Mouse (Mus musculus) neural tube, postnatal 0 days (tissue): ENCODE data around the gene Aanat. TPM values are rescaled to one million over a fixed set of nuclear protein-coding genes. Genes with fewer than 3 reads are reported as not detected.

Experiments
- polyA plus RNA-seq: library from polyadenylated mRNA; unstranded; fragments of >200 nt; fragmentation: Nextera tagmentation; extraction: Ambion mirVana; gene quantifications from 2 replicates; pipeline ENCODE4 v1.2.1, GENCODE M21; 2015

Gene Aanat
- 0.58 and 0.75 TPM in 2 replicates for polyA plus RNA-seq

DNA sequence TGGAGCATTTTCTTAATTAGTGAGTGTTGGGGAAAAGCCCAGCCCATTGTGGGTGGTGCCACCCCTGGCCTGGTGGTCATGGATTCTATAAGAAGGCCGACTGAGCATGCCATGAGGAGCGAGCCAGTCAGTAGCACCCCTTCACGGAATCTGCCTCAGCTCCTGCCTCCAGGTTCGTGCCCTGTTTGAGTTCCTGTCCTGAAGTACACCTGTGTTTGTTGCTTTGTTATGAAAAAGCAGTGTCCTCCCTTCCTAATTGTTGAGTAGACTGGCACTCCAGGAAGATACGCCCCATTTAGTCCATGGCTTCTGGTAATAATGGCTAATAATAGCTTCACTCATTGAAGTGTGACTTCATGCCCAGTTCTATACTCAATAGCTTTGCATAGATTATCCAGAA, at the start of gene Aanat:
Aanat (plus strand) TSS at position 123 of the 400 bp plus-strand sequence.

GRCm38 (mm10) chr11:116581376-116581814, 4.8 kb upstream of the Aanat start, which contains the start of gene Ube2o:
Gene Ube2o, minus strand, starts transcription at chr11:116581447.

DNA sequence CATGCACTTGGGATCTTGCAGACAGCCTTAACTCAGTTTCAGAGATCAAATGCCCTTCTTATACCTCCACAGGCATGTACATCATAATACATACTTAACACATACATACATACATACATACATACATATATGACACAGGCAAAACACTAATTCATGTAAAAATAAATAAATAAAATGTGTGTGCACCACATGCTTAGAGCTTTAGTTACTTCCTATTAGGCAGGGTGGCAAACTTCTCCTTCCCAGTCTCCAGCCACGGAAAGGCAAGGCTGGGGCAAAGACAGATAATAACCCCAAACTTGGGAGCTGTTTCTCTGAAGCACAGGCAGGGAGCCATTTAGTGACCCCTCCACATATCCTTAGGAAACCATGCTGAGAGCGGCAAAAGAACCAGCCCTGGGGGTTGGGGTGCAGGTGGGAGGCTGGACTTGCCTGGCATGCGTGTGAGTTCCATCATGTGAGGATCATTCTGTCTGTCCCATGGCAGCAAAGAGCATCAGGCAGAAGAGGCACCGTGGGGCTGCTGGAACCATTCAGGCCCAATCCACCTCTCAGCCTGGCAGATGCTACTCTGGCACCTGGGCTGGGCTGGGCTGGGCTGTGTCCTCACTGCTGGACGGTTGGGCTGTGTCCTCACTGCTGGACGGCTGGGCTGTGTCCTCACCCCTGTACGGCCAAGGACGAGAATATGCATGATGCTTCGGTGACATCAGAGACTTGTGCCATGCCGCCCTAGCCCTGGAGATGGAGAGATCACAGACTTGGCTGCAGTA, 40.3 kb downstream of the Aanat start, which contains the start of gene Rhbdf2:
Rhbdf2 (minus strand) TSS at position 721 of the 773 bp plus-strand sequence.

Other genes starting within 250 kb of the Aanat start
- gene Rnf157, start 173.4 kb upstream of the Aanat start, polyA plus RNA-seq = 82.3 and 90.2 TPM in 2 replicates
- gene Ubald2, start 152.3 kb upstream of the Aanat start, polyA plus RNA-seq = 26.5 and 32.7 TPM in 2 replicates
- 0.10 TPM in 1 of 2 replicates, not detected in the other for gene Qrich2, start 120.2 kb upstream of the Aanat start, polyA plus RNA-seq
- gene Prpsap1, start 92.2 kb upstream of the Aanat start, polyA plus RNA-seq = 151 TPM in 2 replicates
- 4.8 and 7.2 TPM in 2 replicates for gene Sphk1, start 55.5 kb upstream of the Aanat start, polyA plus RNA-seq
- gene Ube2o, start 5.0 kb upstream of the Aanat start, polyA plus RNA-seq = 38.0 and 40.1 TPM in 2 replicates
- 2.0 TPM in 2 replicates for gene Rhbdf2, start 40.6 kb downstream of the Aanat start, polyA plus RNA-seq
- 4.2 and 6.7 TPM in 2 replicates for gene Prcd, start 67.1 kb downstream of the Aanat start, polyA plus RNA-seq
- 45.2 and 50.1 TPM in 2 replicates for gene Cygb, start 67.9 kb downstream of the Aanat start, polyA plus RNA-seq
- gene St6galnac1, start 189.1 kb downstream of the Aanat start, polyA plus RNA-seq = not detected in 2 replicates
- 60.6 and 67.3 TPM in 2 replicates for gene Mxra7, start 241.6 kb downstream of the Aanat start, polyA plus RNA-seq